Mouse (Mus musculus) erythroid progenitor cell, adult 5-6 weeks (primary cell): ENCODE measurements around the gene Fam98a. TPM values are rescaled to one million over a fixed set of nuclear protein-coding genes. Genes with fewer than 3 reads are reported as not detected.

ENCODE experiments used
- ATAC-seq: replicated peaks from 2 replicates; pipeline ENCODE4 v1.8.0; 2016; ENCODE audit warnings: moderate number of reproducible peaks, mild to moderate bottlenecking, moderate TSS enrichment, inconsistent platforms; ENCODE audit not compliant: poor library complexity, low FRiP score, severe bottlenecking
- total RNA-seq, 2 experiments: library from RNA; stranded (forward) in 1 of 2; stranded (reverse) in 1 of 2; fragments of 150-400 nt in 1 of 2; fragments of 186-747, 209-891 nt in 1 of 2; gene quantifications; 2 replicates each; pipeline versions ENCODE4 v1.2.3 to v1.2.4; 2015 to 2017; ENCODE audit warnings: low replicate concordance in 2 of 2

Fam98a gene
- 7.1 and 9.4 TPM in 2 replicates for total RNA-seq (2015; ENCODE audit: low replicate concordance)
- total RNA-seq (2017; ENCODE audit: low replicate concordance), result 2.5 and 8.6 TPM in 2 replicates

GRCm38 (mm10) chr17:75551512-75552400 lies at the start of gene Fam98a:
Gene Fam98a (minus strand): TSS chr17:75551946.
- ATAC-seq, result peak; percentile 97

- no peak for ATAC-seq
Measured at GRCm38 (mm10) chr17:75598652-75599051, 46.9 kb upstream of the Fam98a start.

GRCm38 (mm10) chr17:75582738-75583137 lies 31.0 kb upstream of the Fam98a start:
- no peak for ATAC-seq

- no peak for ATAC-seq
Measured at GRCm38 (mm10) chr17:75575608-75576007, 23.9 kb upstream of the Fam98a start.

- ATAC-seq, result no peak
Measured at GRCm38 (mm10) chr17:75558041-75558440, 6.3 kb upstream of the Fam98a start.

GRCm38 (mm10) chr17:75557031-75557430 lies 5.3 kb upstream of the Fam98a start:
- no peak for ATAC-seq

- no peak for ATAC-seq
Measured at GRCm38 (mm10) chr17:75550771-75551413, 854 bp downstream of the Fam98a start.

- no peak for ATAC-seq
Measured at GRCm38 (mm10) chr17:75544262-75544661, 7.5 kb downstream of the Fam98a start.

- ATAC-seq, result no peak
Measured at GRCm38 (mm10) chr17:75543434-75543833, 8.3 kb downstream of the Fam98a start.

GRCm38 (mm10) chr17:75539841-75540240 lies 11.9 kb downstream of the Fam98a start:
- ATAC-seq, result no peak

GRCm38 (mm10) chr17:75539130-75539529 lies 12.6 kb downstream of the Fam98a start:
- ATAC-seq, result no peak

- ATAC-seq, result no peak
Measured at GRCm38 (mm10) chr17:75538431-75538830, 13.3 kb downstream of the Fam98a start.

GRCm38 (mm10) chr17:75537050-75537445 lies 14.7 kb downstream of the Fam98a start:
- no peak for ATAC-seq

GRCm38 (mm10) chr17:75536396-75537049 lies 15.2 kb downstream of the Fam98a start:
- ATAC-seq, result no peak

GRCm38 (mm10) chr17:75535612-75536011 lies 16.1 kb downstream of the Fam98a start:
- no peak for ATAC-seq

GRCm38 (mm10) chr17:75534314-75535020 lies 17.3 kb downstream of the Fam98a start:
- ATAC-seq, result no peak

GRCm38 (mm10) chr17:75532469-75532986 lies 19.2 kb downstream of the Fam98a start:
- ATAC-seq, result no peak

GRCm38 (mm10) chr17:75529222-75529935 lies 22.4 kb downstream of the Fam98a start:
- no peak for ATAC-seq

- ATAC-seq, result no peak
Measured at GRCm38 (mm10) chr17:75526411-75526810, 25.3 kb downstream of the Fam98a start.
